Mouse (Mus musculus): Measurements from ENCODE around the gene Fgfr2. TPM values are rescaled to one million over a fixed set of nuclear protein-coding genes. Genes with fewer than 3 reads are reported as not detected.

The Fgfr2 gene
- polyA plus RNA-seq, 1 experiment from 2014 or later: 93.6 TPM

GRCm38 (mm10) chr7:132698737-132699136, 424.4 kb downstream of the Fgfr2 start:
- no peaks in the 10 kb centered on the region for H3K27me3 ChIP-seq (ENCODE audit: control insufficient read depth, insufficient read depth, low read length)
- no peak overlapping the region for H3K4me3 ChIP-seq (ENCODE audit: low read depth, low read length)
- no peak overlapping the region for H3K27ac ChIP-seq (ENCODE audit: low read depth, low read length)
- H3K4me1 ChIP-seq (replicated peaks; ENCODE audit: control insufficient read depth, insufficient read depth, low read length): no peaks in the 10 kb centered on the region
- DNase-seq (ENCODE audit: low spot score): no peak
- no peak for ATAC-seq (replicated peaks; ENCODE audit: low FRiP score)
- no peaks in the 10 kb centered on the region for H3K36me3 ChIP-seq (ENCODE audit: control insufficient read depth, insufficient read depth, low read length)
- H3K9ac ChIP-seq (ENCODE audit: low read length): no peak overlapping the region
- H3K4me2 ChIP-seq (ENCODE audit: low read depth, low read length, severe bottlenecking): no peak overlapping the region
- H3K9me3 ChIP-seq (ENCODE audit: control insufficient read depth, low read length): no peaks in the 10 kb centered on the region; the same call in 1 of the 2 replicates
- 87% methylated on average over 4 of the region's 4 CpGs for WGBS

- Histone ChIP-seq H3K4me1 (replicated peaks; ENCODE audit: control insufficient read depth, insufficient read depth, low read length) (peaks cover 3% of the 10 kb centered on the region; the same call in 1 of the 2 replicates), H3K36me3 (ENCODE audit: control insufficient read depth, insufficient read depth, low read length) (no peaks in the 10 kb centered on the region), H3K4me3 (ENCODE audit: low read depth, low read length) (no peak overlapping the region), H3K9me3 (ENCODE audit: control insufficient read depth, low read length) (no peaks in the 10 kb centered on the region; the same call in 1 of the 2 replicates), H3K4me2 (ENCODE audit: low read depth, low read length, severe bottlenecking) (no peak overlapping the region), H3K9ac (ENCODE audit: low read length) (no peak overlapping the region), H3K27ac (ENCODE audit: low read depth, low read length) (no peak overlapping the region), H3K27me3 (ENCODE audit: control insufficient read depth, insufficient read depth, low read length) (no peaks in the 10 kb centered on the region)
- WGBS: 89% methylated on average over 8 of the region's 8 CpGs
- DNase-seq (ENCODE audit: low spot score) (no peak), ATAC-seq (replicated peaks; ENCODE audit: low FRiP score) (no peak)
Observed at GRCm38 (mm10) chr7:132697258-132697796, 425.8 kb downstream of the Fgfr2 start.

DNA sequence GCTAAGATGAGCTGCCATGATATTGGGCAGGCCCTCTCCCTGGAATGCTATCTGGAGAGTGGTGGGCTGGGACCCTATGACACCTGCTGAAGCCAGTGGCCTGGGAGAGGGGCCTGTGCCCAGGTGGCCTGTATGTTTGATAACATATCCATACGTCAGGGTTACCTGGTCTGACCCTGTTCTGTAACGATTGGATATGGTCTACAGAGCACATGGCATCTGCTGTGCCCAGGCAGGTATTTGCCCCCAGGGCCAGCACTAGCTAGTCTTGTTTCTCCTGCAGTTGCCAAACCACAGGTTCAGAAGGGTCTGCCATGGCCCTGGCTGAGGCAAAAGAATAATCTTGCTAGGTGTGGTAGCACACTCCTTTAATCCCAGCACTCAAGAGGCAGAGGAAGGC, 429.6 kb downstream of the Fgfr2 start:
- DNase-seq (ENCODE audit: low spot score): no peak
- peaks cover 3% of the 10 kb centered on the region; the same call in 1 of the 2 replicates for H3K4me1 ChIP-seq (replicated peaks; ENCODE audit: control insufficient read depth, insufficient read depth, low read length)
- no peak overlapping the region for H3K4me3 ChIP-seq (ENCODE audit: low read depth, low read length)
- 93% methylated on average over 2 of the region's 2 CpGs for WGBS
- no peak overlapping the region for H3K4me2 ChIP-seq (ENCODE audit: low read depth, low read length, severe bottlenecking)
- no peak overlapping the region for H3K9ac ChIP-seq (ENCODE audit: low read length)
- H3K27me3 ChIP-seq (ENCODE audit: control insufficient read depth, insufficient read depth, low read length): no peaks in the 10 kb centered on the region
- no peaks in the 10 kb centered on the region for H3K36me3 ChIP-seq (ENCODE audit: control insufficient read depth, insufficient read depth, low read length)
- H3K9me3 ChIP-seq (ENCODE audit: control insufficient read depth, low read length): no peaks in the 10 kb centered on the region; the same call in 1 of the 2 replicates
- H3K27ac ChIP-seq (ENCODE audit: low read depth, low read length): no peak overlapping the region
- ATAC-seq (replicated peaks; ENCODE audit: low FRiP score): no peak

- ATAC-seq (replicated peaks; ENCODE audit: low FRiP score) (no peak), DNase-seq (ENCODE audit: low spot score) (no peak)
- H3K4me2 ChIP-seq (ENCODE audit: low read depth, low read length, severe bottlenecking): no peak overlapping the region
- no peaks in the 10 kb centered on the region for H3K27me3 ChIP-seq (ENCODE audit: control insufficient read depth, insufficient read depth, low read length)
- WGBS: 78% methylated on average over 9 of the region's 9 CpGs
- H3K27ac ChIP-seq (ENCODE audit: low read depth, low read length): no peak overlapping the region
- H3K4me3 ChIP-seq (ENCODE audit: low read depth, low read length): no peak overlapping the region
- no peaks in the 10 kb centered on the region for H3K36me3 ChIP-seq (ENCODE audit: control insufficient read depth, insufficient read depth, low read length)
- H3K4me1 ChIP-seq (replicated peaks; ENCODE audit: control insufficient read depth, insufficient read depth, low read length): peaks cover 3% of the 10 kb centered on the region; the same call in 1 of the 2 replicates
- no peaks in the 10 kb centered on the region; the same call in 1 of the 2 replicates for H3K9me3 ChIP-seq (ENCODE audit: control insufficient read depth, low read length)
- no peak overlapping the region for H3K9ac ChIP-seq (ENCODE audit: low read length)
Observed at GRCm38 (mm10) chr7:132692719-132693118, 430.4 kb downstream of the Fgfr2 start.

DNA sequence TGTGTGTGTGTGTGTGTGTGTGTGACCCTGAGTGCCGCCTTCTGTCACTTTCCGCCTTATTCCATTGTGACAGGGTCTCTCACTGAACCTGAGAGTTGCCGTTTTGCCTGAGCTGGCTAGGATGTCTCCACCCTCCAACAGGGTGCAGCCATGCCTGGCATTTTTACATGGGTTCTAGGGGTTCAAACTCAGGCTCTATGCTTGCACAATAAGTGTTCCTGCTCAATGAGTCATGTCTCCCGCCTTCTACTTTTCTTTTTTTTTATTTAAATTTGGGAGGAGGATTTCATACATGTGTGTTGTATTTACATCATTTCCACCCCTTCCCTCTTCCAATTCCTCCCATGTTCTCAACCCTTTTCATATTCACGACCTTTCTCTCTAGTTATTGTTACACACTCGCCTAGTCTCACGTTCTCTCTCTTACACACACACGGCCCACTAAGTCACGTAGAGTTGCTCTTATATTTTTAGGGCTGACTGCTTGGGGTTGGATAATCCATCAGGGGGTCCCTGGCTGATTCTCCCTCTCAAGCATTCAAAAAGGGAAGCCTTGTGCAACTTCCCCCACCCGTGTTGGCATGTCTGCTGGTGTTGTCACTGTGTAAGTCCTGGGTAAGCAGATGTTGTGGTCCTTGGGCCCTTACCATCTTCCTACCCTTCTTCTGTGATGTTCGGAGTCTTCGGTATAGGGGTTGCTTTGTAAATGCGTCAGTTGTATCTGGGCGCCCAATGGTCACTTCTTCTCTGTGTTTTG, 432.3 kb downstream of the Fgfr2 start:
- no peaks in the 10 kb centered on the region for H3K36me3 ChIP-seq (ENCODE audit: control insufficient read depth, insufficient read depth, low read length)
- ATAC-seq (replicated peaks; ENCODE audit: low FRiP score): no peak
- H3K27ac ChIP-seq (ENCODE audit: low read depth, low read length): no peak overlapping the region
- no peaks in the 10 kb centered on the region for H3K27me3 ChIP-seq (ENCODE audit: control insufficient read depth, insufficient read depth, low read length)
- no peak for DNase-seq (ENCODE audit: low spot score)
- no peaks in the 10 kb centered on the region; the same call in 1 of the 2 replicates for H3K9me3 ChIP-seq (ENCODE audit: control insufficient read depth, low read length)
- WGBS: 85% methylated on average over 14 of the region's 14 CpGs
- no peak overlapping the region for H3K4me3 ChIP-seq (ENCODE audit: low read depth, low read length)
- H3K4me2 ChIP-seq (ENCODE audit: low read depth, low read length, severe bottlenecking): no peak overlapping the region
- peaks cover 3% of the 10 kb centered on the region; the same call in 1 of the 2 replicates for H3K4me1 ChIP-seq (replicated peaks; ENCODE audit: control insufficient read depth, insufficient read depth, low read length)
- H3K9ac ChIP-seq (ENCODE audit: low read length): no peak overlapping the region

- H3K9ac ChIP-seq (ENCODE audit: low read length): no peak overlapping the region
- H3K4me2 ChIP-seq (ENCODE audit: low read depth, low read length, severe bottlenecking): no peak overlapping the region
- no peak for DNase-seq (ENCODE audit: low spot score)
- no peak overlapping the region for H3K4me3 ChIP-seq (ENCODE audit: low read depth, low read length)
- 83% methylated on average over 5 of the region's 5 CpGs for WGBS
- no peak overlapping the region for H3K27ac ChIP-seq (ENCODE audit: low read depth, low read length)
- H3K9me3 ChIP-seq (ENCODE audit: control insufficient read depth, low read length): no peaks in the 10 kb centered on the region
- peaks cover 3% of the 10 kb centered on the region; the same call in 1 of the 2 replicates for H3K4me1 ChIP-seq (replicated peaks; ENCODE audit: control insufficient read depth, insufficient read depth, low read length)
- no peak for ATAC-seq (replicated peaks; ENCODE audit: low FRiP score)
- no peaks in the 10 kb centered on the region for H3K36me3 ChIP-seq (ENCODE audit: control insufficient read depth, insufficient read depth, low read length)
- no peaks in the 10 kb centered on the region for H3K27me3 ChIP-seq (ENCODE audit: control insufficient read depth, insufficient read depth, low read length)
Observed at GRCm38 (mm10) chr7:132689722-132690121, 433.4 kb downstream of the Fgfr2 start.

- Histone ChIP-seq H3K9me3 (ENCODE audit: control insufficient read depth, low read length) (no peaks in the 10 kb centered on the region), H3K4me2 (ENCODE audit: low read depth, low read length, severe bottlenecking) (no peak overlapping the region), H3K36me3 (ENCODE audit: control insufficient read depth, insufficient read depth, low read length) (no peaks in the 10 kb centered on the region), H3K9ac (ENCODE audit: low read length) (no peak overlapping the region), H3K4me1 (replicated peaks; ENCODE audit: control insufficient read depth, insufficient read depth, low read length) (peaks cover 3% of the 10 kb centered on the region; the same call in 1 of the 2 replicates), H3K27ac (ENCODE audit: low read depth, low read length) (no peak overlapping the region), H3K27me3 (ENCODE audit: control insufficient read depth, insufficient read depth, low read length) (no peaks in the 10 kb centered on the region), H3K4me3 (ENCODE audit: low read depth, low read length) (no peak overlapping the region)
- DNase-seq (ENCODE audit: low spot score): no peak
- ATAC-seq (replicated peaks; ENCODE audit: low FRiP score): no peak
- 55% methylated on average over 5 of the region's 5 CpGs for WGBS
Observed at GRCm38 (mm10) chr7:132688721-132689120, 434.4 kb downstream of the Fgfr2 start.

GRCm38 (mm10) chr7:132687897-132688296, 435.3 kb downstream of the Fgfr2 start:
- H3K4me3 ChIP-seq (ENCODE audit: low read depth, low read length): no peak overlapping the region
- 47% methylated on average over 2 of the region's 2 CpGs for WGBS
- no peaks in the 10 kb centered on the region for H3K27me3 ChIP-seq (ENCODE audit: control insufficient read depth, insufficient read depth, low read length)
- no peaks in the 10 kb centered on the region for H3K9me3 ChIP-seq (ENCODE audit: control insufficient read depth, low read length)
- no peak overlapping the region for H3K9ac ChIP-seq (ENCODE audit: low read length)
- peaks cover 2% of the 10 kb centered on the region; the same call in 1 of the 2 replicates for H3K4me1 ChIP-seq (replicated peaks; ENCODE audit: control insufficient read depth, insufficient read depth, low read length)
- no peak overlapping the region for H3K4me2 ChIP-seq (ENCODE audit: low read depth, low read length, severe bottlenecking)
- H3K36me3 ChIP-seq (ENCODE audit: control insufficient read depth, insufficient read depth, low read length): no peaks in the 10 kb centered on the region
- no peak for ATAC-seq (replicated peaks; ENCODE audit: low FRiP score)
- H3K27ac ChIP-seq (ENCODE audit: low read depth, low read length): no peak overlapping the region
- DNase-seq (ENCODE audit: low spot score): no peak
